ENCODE assay signal across 33 mouse cellular contexts in the genomic region with DNA sequence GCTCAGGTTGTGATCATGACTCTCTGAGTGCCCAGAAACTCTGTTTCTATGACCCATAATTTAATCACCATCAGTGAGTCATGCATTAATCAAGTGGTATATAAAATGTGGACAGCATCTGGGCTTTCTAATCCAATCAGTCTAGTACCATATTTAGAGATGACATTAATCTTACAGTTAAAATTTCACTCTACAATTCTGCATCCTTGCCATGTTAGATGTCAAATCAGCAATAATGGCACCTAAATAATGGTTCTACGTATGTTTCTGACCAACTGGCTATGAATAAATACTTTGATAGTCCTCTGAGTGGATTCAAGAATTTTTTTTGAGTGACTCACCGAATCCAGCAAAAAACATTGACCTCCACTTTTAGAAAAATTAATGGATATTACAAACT.
"Had no signal": no experiment of that assay in that cellular context is flagged by ENCODE, and none has a peak within 500 bp of the region (broad histone marks: within the 10 kb centered on the region; RNA-seq: fewer than 3 reads in every experiment).

No protein-coding gene starts in this region.

- ATAC-seq: liver, embryonic 12.5 days; liver, postnatal 0 days; lung, postnatal 0 days; midbrain, embryonic 13.5 days; midbrain, embryonic 15.5 days; midbrain, embryonic 16.5 days had no signal

- H3K36me3 ChIP-seq: limb, embryonic 10.5 days; limb, embryonic 12.5 days; limb, embryonic 13.5 days; limb, embryonic 15.5 days; liver, embryonic 12.5 days; liver, embryonic 13.5 days; liver, embryonic 15.5 days; lung, embryonic 15.5 days; midbrain, embryonic 10.5 days; midbrain, embryonic 12.5 days; midbrain, embryonic 13.5 days; midbrain, embryonic 15.5 days; neural tube, embryonic 12.5 days; neural tube, embryonic 13.5 days had no signal

- H3K27me3 ChIP-seq: limb, embryonic 12.5 days; limb, embryonic 13.5 days; limb, embryonic 15.5 days; liver, embryonic 12.5 days; liver, embryonic 13.5 days; liver, embryonic 15.5 days; lung, embryonic 15.5 days; megakaryocyte, embryonic 14.5 days; midbrain, embryonic 12.5 days; midbrain, embryonic 13.5 days; midbrain, embryonic 15.5 days; neural tube, embryonic 12.5 days; neural tube, embryonic 13.5 days had no signal

- H3K4me3 ChIP-seq: limb, embryonic 10.5 days; limb, embryonic 12.5 days; limb, embryonic 13.5 days; limb, embryonic 15.5 days; liver, embryonic 12.5 days; liver, embryonic 13.5 days; liver, embryonic 15.5 days; lung, embryonic 15.5 days; megakaryocyte, embryonic 14.5 days; midbrain, embryonic 10.5 days; midbrain, embryonic 12.5 days; midbrain, embryonic 13.5 days; midbrain, embryonic 15.5 days; myocyte; neural tube, embryonic 12.5 days; neural tube, embryonic 13.5 days had no signal

- H3K9ac ChIP-seq: limb, embryonic 12.5 days; limb, embryonic 13.5 days; limb, embryonic 15.5 days; liver, embryonic 12.5 days; liver, embryonic 13.5 days; liver, embryonic 14.5 days; liver, embryonic 15.5 days; liver, postnatal 0 days; lung, embryonic 14.5 days; lung, embryonic 15.5 days; midbrain, embryonic 12.5 days; midbrain, embryonic 13.5 days; midbrain, embryonic 15.5 days; neural tube, embryonic 12.5 days; neural tube, embryonic 13.5 days had no signal

- H3K4me1 ChIP-seq: limb, embryonic 10.5 days; limb, embryonic 12.5 days; limb, embryonic 13.5 days; limb, embryonic 15.5 days; liver, embryonic 12.5 days; liver, embryonic 13.5 days; liver, embryonic 15.5 days; lung, embryonic 15.5 days; megakaryocyte, embryonic 14.5 days; midbrain, embryonic 10.5 days; midbrain, embryonic 12.5 days; midbrain, embryonic 13.5 days; midbrain, embryonic 15.5 days; neural tube, embryonic 12.5 days; neural tube, embryonic 13.5 days had no signal

- H3K9me3 ChIP-seq: limb, embryonic 10.5 days; limb, embryonic 12.5 days; limb, embryonic 13.5 days; limb, embryonic 15.5 days; liver, embryonic 12.5 days; liver, embryonic 13.5 days; liver, embryonic 15.5 days; lung, embryonic 15.5 days; megakaryocyte, embryonic 14.5 days; midbrain, embryonic 10.5 days; midbrain, embryonic 12.5 days; midbrain, embryonic 13.5 days; midbrain, embryonic 15.5 days; neural tube, embryonic 12.5 days; neural tube, embryonic 13.5 days had no signal

- H3K27ac ChIP-seq: limb, embryonic 10.5 days; limb, embryonic 12.5 days; limb, embryonic 13.5 days; limb, embryonic 15.5 days; liver, embryonic 12.5 days; liver, embryonic 13.5 days; liver, embryonic 14.5 days; liver, embryonic 15.5 days; lung, embryonic 15.5 days; macrophage; midbrain, embryonic 10.5 days; midbrain, embryonic 12.5 days; midbrain, embryonic 13.5 days; midbrain, embryonic 15.5 days; neural tube, embryonic 12.5 days; neural tube, embryonic 13.5 days had no signal

- DNase-seq: left cerebral cortex, postnatal 4 days; liver; liver, embryonic 13.5 days; liver, postnatal 0 days; lung, adult 18-20 months; lung, adult 2 months; lung, embryonic 14.5 days; lung, postnatal 10 days; lung, postnatal 14 days; lung, postnatal 36 days; lung, postnatal 4 days; midbrain, embryonic 14.5 days had no signal

- H3K4me2 ChIP-seq: limb, embryonic 12.5 days; limb, embryonic 13.5 days; limb, embryonic 15.5 days; liver, embryonic 11.5 days; liver, embryonic 12.5 days; liver, embryonic 13.5 days; liver, embryonic 15.5 days; lung, embryonic 14.5 days; lung, embryonic 15.5 days; midbrain, embryonic 11.5 days; midbrain, embryonic 12.5 days; midbrain, embryonic 13.5 days; midbrain, embryonic 15.5 days; neural tube, embryonic 12.5 days; neural tube, embryonic 13.5 days had no signal
